Mouse (Mus musculus): ENCODE measurements around the gene Gpr15. TPM values are rescaled to one million over a fixed set of nuclear protein-coding genes. Genes with fewer than 3 reads are reported as not detected.

Gpr15 gene
- total RNA-seq, 2 experiments from 2014 or later, result not detected

- no peak for DNase-seq
Observed at GRCm38 (mm10) chr16:58670643-58671042, 48.2 kb downstream of the Gpr15 start.

- DNase-seq, result peak; percentile 69
Observed at GRCm38 (mm10) chr16:58669917-58670630, 48.8 kb downstream of the Gpr15 start, which contains the start of gene Cpox. Gene Cpox, plus strand, starts transcription at chr16:58670292.

GRCm38 (mm10) chr16:58669264-58669663 lies 49.6 kb downstream of the Gpr15 start:
- DNase-seq, result no peak

GRCm38 (mm10) chr16:58668586-58668985 lies 50.3 kb downstream of the Gpr15 start:
- no peak for DNase-seq

Small RNAs within 50 kb of the gene (microRNA-seq; reads per million reads assigned to microRNA genes)
- gene Gm27564, result 0 reads per million in 2 experiments

Other genes with a start within 250 kb of the Gpr15 start
- 10 to 100 TPM; 37.3 to 40.5 TPM for gene St3gal6, start 194.8 kb downstream of the Gpr15 start, total RNA-seq (2021)
- not detected for gene Gm813, start 102.1 kb downstream of the Gpr15 start, total RNA-seq (2021)
- gene E330017A01Rik, start 80.3 kb downstream of the Gpr15 start, total RNA-seq (2021), result not detected
- 10 to 100 TPM; 12.0 to 12.4 TPM for gene Cpox, start 48.8 kb downstream of the Gpr15 start, total RNA-seq (2021)
- gene Cldnd1, start 8.8 kb upstream of the Gpr15 start, total RNA-seq (2021), result 10 to 100 TPM; 54.6 to 68.2 TPM
- gene Olfr172, start 44.1 kb upstream of the Gpr15 start, total RNA-seq (2021), result not detected
- not detected for gene Olfr173, start 81.2 kb upstream of the Gpr15 start, total RNA-seq (2021)
- gene Olfr175-ps1, start 107.7 kb upstream of the Gpr15 start, total RNA-seq (2021), result not detected
- not detected for gene Olfr177, start 155.7 kb upstream of the Gpr15 start, total RNA-seq (2021)
- gene Olfr178, start 173.0 kb upstream of the Gpr15 start, total RNA-seq (2021), result not detected
- not detected for gene Olfr181, start 209.7 kb upstream of the Gpr15 start, total RNA-seq (2021)
- not detected for gene Olfr180, start 210.3 kb upstream of the Gpr15 start, total RNA-seq (2021)

All from gastrocnemius, postnatal 10 days (tissue).